Mouse (Mus musculus) forebrain, postnatal 0 days (tissue): ENCODE data around the gene Rab37. TPM values are rescaled to one million over a fixed set of nuclear protein-coding genes. Genes with fewer than 3 reads are reported as not detected.

Experiments used
- ATAC-seq: fragments of 200-750 bp; cut with Nextera tagmentation; 2 replicates; pipeline ENCODE4 v1.8.0; 2017; ENCODE audit warnings: mild to moderate bottlenecking, moderate library complexity
- DNase-seq: peaks from one replicate; pipeline ENCODE4 v3.0.0-alpha.2; 2015
- H3K27ac ChIP-seq: fragments of 300-500 bp; sonication (generic); 2 replicates; pipeline ENCODE4 v1.5.1; 2014; ENCODE audit warnings: low read depth, mild to moderate bottlenecking, antibody characterized with exemption, low read length, moderate library complexity, mixed read lengths
- H3K27me3 ChIP-seq: fragments of 300-500 bp; sonication (generic); 2 replicates; pipeline ENCODE4 v1.6.1; 2014; ENCODE audit warnings: mild to moderate bottlenecking, low read length, mixed read lengths; ENCODE audit not compliant: insufficient read depth
- H3K36me3 ChIP-seq: fragments of 300-500 bp; sonication (generic); 2 replicates; pipeline ENCODE4 v1.6.1; 2014; ENCODE audit warnings: mild to moderate bottlenecking, moderate library complexity; ENCODE audit not compliant: insufficient read depth
- H3K4me1 ChIP-seq: fragments of 300-500 bp; sonication (generic); 2 replicates; pipeline ENCODE4 v1.6.1; 2014; ENCODE audit warnings: antibody characterized with exemption; ENCODE audit not compliant: insufficient read depth
- H3K4me2 ChIP-seq: fragments of 300-500 bp; sonication (generic); 2 replicates; pipeline ENCODE4 v1.6.1; 2014; ENCODE audit warnings: low read depth, mild to moderate bottlenecking, moderate library complexity
- H3K4me3 ChIP-seq: fragments of 300-500 bp; sonication (generic); 2 replicates; pipeline ENCODE4 v1.5.1; 2014; ENCODE audit warnings: low read depth, low read length, mixed read lengths
- H3K9ac ChIP-seq: fragments of 300-500 bp; sonication (generic); 2 replicates; pipeline ENCODE4 v1.6.1; 2014; ENCODE audit warnings: mild to moderate bottlenecking
- H3K9me3 ChIP-seq: fragments of 300-500 bp; sonication (generic); 2 replicates; pipeline ENCODE4 v1.6.1; 2016; ENCODE audit warnings: low read length
- CTCF ChIP-seq: sonication (generic); IDR thresholded peaks from 2 replicates; pipeline ENCODE4 v1.5.1; 2016; ENCODE audit warnings: antibody characterized with exemption, control low read depth, low read depth
- WGBS: fragments of 180-500 bp; shearing (Covaris S2); extraction: QIAGEN DNeasy Blood & Tissue Kit; methylation state at CpG from one replicate; pipeline ENCODE4 v1.1.7; 2014; 5-methylcytosine and 5-hydroxymethylcytosine counted together
- polyA plus RNA-seq: library from polyadenylated mRNA; unstranded; fragments of >200 nt; fragmentation: Nextera tagmentation; extraction: Ambion mirVana; gene quantifications from 2 replicates; pipeline ENCODE4 v1.2.1, GENCODE M21; 2015
- total RNA-seq: library from RNA; depleted of rRNA; stranded (reverse); fragments of >200 nt; gene quantifications from 2 replicates; pipeline ENCODE4 v1.2.3, GENCODE M21; 2014; rRNA removed

Gene Rab37
- total RNA-seq (0.38 and 0.57 TPM in 2 replicates), polyA plus RNA-seq (0.82 and 0.84 TPM in 2 replicates)

DNA sequence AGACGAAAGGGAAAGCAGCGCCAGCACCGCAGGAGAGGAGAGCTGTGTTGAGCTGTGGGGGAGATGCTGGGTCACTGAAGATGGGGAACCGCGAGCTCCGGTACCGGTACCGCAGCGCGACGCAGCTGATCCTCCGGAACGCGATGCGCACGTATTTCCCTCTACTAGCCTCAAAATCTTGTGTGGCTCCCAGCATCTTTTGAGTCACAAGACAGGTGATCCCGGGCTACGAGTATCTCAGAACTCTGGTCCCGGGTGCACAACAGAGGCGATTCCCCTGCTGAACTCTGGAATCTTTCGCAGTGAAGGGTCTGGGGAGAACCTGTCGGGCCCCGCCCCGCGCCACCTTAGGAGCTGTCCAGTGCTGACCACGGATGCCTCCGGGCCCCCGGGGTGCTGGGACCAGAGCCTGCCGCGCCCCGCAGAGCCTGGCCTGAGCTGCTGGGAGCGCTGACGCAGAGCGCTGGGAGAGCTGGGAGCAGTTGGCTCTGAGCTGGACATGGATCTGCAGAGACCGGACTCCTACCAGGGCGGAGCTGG is at the start of gene Rab37:
Gene Rab37, plus strand, starts transcription at position 70 of the 540 bp plus-strand sequence.
- 0 out of 2 replicates have a peak within 1 kb of the TSS, but pooled peaks have one; percentile 18 for H3K9ac ChIP-seq
- DNase-seq, result no peak

DNA sequence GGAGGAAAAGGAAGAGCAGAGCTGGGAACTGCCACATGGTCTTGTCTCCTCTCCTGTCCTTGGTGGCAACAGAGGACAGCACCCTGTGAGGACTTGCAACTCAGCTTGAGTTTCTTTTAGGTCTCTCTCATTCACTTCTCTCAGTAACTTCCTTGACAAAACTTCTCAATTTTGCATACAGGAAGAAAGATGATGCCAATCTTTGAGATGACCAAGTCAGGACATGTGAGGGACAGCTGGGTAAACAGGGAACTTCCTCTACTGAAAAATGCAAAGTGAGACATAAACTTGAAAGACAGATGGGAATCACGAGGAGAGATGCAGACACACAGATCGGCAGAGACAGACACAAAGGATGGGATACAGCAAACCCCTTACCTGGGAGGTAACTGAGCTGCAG is 43.0 kb upstream of the Rab37 start, which contains the start of gene Cd300ld3:
Gene Cd300ld3, minus strand, starts transcription at position 151 of the 400 bp plus-strand sequence.
- no peak within 1 kb of the TSS for H3K4me3 ChIP-seq
- no peaks in the 10 kb centered on the region for H3K36me3 ChIP-seq
- no peak for DNase-seq
- no peak within 1 kb of the TSS for H3K9ac ChIP-seq
- H3K4me1 ChIP-seq, result no peaks in the 10 kb centered on the region
- H3K27me3 ChIP-seq, result 0 out of 2 replicates have a peak, but pooled peaks cover 3% of the 10 kb centered on the region
- ATAC-seq, result no peak
- no peak within 1 kb of the TSS for H3K4me2 ChIP-seq
- no peak for TF ChIP-seq CTCF
- H3K27ac ChIP-seq, result no peak within 1 kb of the TSS
- no peaks in the 10 kb centered on the region for H3K9me3 ChIP-seq
- 82% methylated on average over 2 of the region's 2 CpGs for whole genome bisulfite sequencing

More for the DNA sequence above, at the start of gene Rab37:
- TF ChIP-seq CTCF, result no peak
- peak within 1 kb of the TSS; percentile 22 for H3K4me3 ChIP-seq
- ATAC-seq, result no peak
- H3K27me3 ChIP-seq, result peaks cover 13% of the 10 kb centered on the region
- H3K36me3 ChIP-seq, result no peaks in the 10 kb centered on the region
- H3K9me3 ChIP-seq, result no peaks in the 10 kb centered on the region
- peaks cover 4% of the 10 kb centered on the region; the same call in 1 of the 2 replicates for H3K4me1 ChIP-seq
- no peak within 1 kb of the TSS for H3K27ac ChIP-seq
- peak within 1 kb of the TSS; percentile 47 for H3K4me2 ChIP-seq
- under 1% methylated on average over 36 of the region's 36 CpGs for WGBS

DNA sequence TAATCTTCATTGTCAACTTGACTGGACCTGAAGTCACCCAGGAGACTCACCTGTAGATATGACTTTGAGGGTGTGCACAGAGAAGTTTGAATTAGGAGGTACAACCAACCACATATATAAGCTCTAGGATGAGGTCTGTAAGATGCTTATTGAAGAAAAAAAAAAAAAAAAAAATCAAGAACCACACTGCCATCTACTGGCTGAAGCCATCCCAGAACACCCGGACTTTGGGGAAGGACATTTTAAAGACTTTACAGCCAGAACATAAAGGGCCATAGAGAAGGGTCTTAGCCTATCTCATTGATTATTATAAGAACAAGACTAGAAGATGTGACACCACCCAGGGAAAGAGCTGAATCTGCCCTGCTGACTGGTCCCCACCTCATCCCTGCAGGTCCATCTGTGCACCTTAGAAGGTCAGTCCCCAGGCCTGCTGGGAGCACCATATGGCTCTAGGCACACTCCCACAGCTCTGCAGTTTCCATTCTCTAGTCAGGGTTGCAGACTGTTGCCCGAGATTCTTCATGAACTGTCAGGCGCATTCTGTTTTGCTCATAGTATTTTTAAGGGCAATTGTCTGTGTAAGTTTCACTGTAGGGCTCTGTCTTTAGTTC is 41.8 kb upstream of the Rab37 start:
- TF ChIP-seq CTCF, result peak; percentile 43; the same call in 1 of the 2 replicates
- H3K9me3 ChIP-seq, result no peaks in the 10 kb centered on the region
- 0 out of 2 replicates have a peak, but pooled peaks cover 3% of the 10 kb centered on the region for H3K27me3 ChIP-seq
- DNase-seq, result no peak
- H3K4me2 ChIP-seq, result no peak overlapping the region
- H3K9ac ChIP-seq, result no peak overlapping the region
- no peaks in the 10 kb centered on the region for H3K36me3 ChIP-seq
- H3K27ac ChIP-seq, result no peak overlapping the region
- no peak for ATAC-seq
- H3K4me3 ChIP-seq, result no peak overlapping the region
- WGBS, result 50% methylated on average over 3 of the region's 3 CpGs
- no peaks in the 10 kb centered on the region for H3K4me1 ChIP-seq

DNA sequence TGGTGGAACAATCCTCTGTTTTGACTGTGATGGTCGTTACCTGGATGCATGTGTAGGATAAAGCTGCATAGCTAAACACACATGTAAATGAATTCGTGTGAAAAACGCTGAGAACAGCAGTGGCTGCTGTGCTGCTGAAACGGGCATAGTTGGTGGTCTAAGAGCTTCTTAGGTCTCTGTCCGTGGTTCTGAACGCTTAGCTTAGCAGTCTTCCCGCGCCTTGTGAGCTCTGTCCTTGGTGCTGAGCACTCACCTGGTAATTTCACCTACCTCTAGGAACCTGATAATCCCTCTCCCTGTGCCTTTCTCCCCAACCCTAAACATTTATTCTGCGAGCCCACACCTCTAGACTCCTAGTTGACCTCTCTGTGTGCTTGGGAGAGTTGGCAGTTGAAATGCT is 39.0 kb upstream of the Rab37 start:
- ATAC-seq, result no peak
- Histone ChIP-seq H3K4me2 (no peak overlapping the region), H3K27me3 (peaks cover 3% of the 10 kb centered on the region; the same call in 1 of the 2 replicates), H3K4me1 (no peaks in the 10 kb centered on the region), H3K4me3 (no peak overlapping the region), H3K9me3 (no peaks in the 10 kb centered on the region), H3K9ac (no peak overlapping the region), H3K36me3 (no peaks in the 10 kb centered on the region), H3K27ac (no peak overlapping the region)
- WGBS, result 6% methylated on average over 9 of the region's 9 CpGs
- TF ChIP-seq CTCF, result no peak
- no peak for DNase-seq

DNA sequence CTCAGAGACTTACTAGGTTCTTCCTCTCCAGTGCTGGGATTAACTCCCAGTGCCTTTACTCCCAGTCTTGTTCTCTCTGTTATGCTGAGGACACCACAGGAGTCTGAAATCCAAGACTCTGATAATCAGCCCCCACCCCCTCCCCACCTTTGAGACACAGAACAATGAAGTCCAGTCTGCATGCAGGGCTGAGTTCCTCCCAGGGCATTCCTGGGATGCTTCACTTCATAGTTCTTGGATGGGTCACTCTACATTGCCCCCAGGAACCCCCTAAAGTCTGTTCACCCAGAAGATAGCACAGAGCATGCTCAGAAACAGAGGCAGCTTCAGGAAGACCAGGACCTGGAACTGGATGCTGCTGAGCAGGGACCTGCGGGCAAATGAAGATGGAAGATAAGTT is 38.2 kb upstream of the Rab37 start:
- 100% methylated on average over 1 of the region's 1 CpGs for WGBS
- Histone ChIP-seq H3K9me3 (no peaks in the 10 kb centered on the region), H3K36me3 (no peaks in the 10 kb centered on the region), H3K4me3 (no peak overlapping the region), H3K4me2 (no peak overlapping the region), H3K27ac (no peak overlapping the region), H3K4me1 (no peaks in the 10 kb centered on the region), H3K9ac (no peak overlapping the region), H3K27me3 (peaks cover 3% of the 10 kb centered on the region; the same call in 1 of the 2 replicates)
- ATAC-seq, result no peak
- no peak for TF ChIP-seq CTCF
- DNase-seq, result no peak

DNA sequence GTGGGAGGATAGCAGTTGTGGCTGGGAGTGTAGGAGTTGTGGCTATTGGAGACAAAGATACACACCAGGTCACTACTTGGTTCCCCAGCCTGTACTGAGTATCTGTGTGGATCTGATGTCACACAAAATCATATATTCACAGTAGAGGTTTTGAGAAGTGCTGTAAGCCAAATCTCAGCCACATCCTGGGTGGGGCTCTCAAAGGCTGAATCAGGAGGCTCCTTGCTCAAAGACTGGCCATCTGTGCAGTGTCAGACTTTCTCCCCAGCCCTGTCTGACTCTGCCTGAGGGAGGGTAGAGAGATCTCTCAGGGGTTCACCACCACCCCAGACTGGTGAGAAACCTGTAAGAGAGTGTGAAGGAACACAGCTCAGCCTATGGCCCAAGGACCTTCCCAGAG is 36.7 kb upstream of the Rab37 start:
- Histone ChIP-seq H3K4me2 (no peak overlapping the region), H3K9ac (no peak overlapping the region), H3K27me3 (peaks cover 3% of the 10 kb centered on the region; the same call in 1 of the 2 replicates), H3K4me1 (no peaks in the 10 kb centered on the region), H3K27ac (no peak overlapping the region), H3K4me3 (no peak overlapping the region), H3K36me3 (no peaks in the 10 kb centered on the region), H3K9me3 (no peaks in the 10 kb centered on the region)
- no peak for TF ChIP-seq CTCF
- no peak for DNase-seq
- ATAC-seq, result no peak

DNA sequence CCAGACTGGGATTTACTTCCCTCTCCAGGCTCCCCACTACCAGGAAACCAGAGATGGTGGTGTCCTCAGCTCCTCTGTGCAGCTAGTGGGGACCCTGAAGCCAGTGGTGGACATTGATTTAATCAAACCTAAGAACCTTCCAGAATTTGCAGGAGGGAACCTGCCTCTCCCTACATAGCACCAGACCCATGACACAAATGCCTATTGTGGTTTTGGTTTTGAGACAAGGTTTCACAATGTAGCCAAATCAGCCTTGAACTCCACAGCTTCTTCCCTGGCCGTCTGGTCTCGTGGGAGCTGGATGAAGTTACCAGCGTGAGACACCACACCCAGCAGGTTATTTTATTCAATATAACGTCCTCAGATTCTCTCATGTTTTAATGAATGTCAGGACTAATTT is 32.5 kb upstream of the Rab37 start:
- no peaks in the 10 kb centered on the region for H3K4me1 ChIP-seq
- DNase-seq, result no peak
- no peaks in the 10 kb centered on the region; the same call in 1 of the 2 replicates for H3K27me3 ChIP-seq
- H3K9me3 ChIP-seq, result no peaks in the 10 kb centered on the region
- no peak overlapping the region for H3K27ac ChIP-seq
- H3K9ac ChIP-seq, result no peak overlapping the region
- WGBS, result 81% methylated on average over 4 of the region's 4 CpGs
- no peak overlapping the region for H3K4me3 ChIP-seq
- TF ChIP-seq CTCF, result no peak
- no peak overlapping the region for H3K4me2 ChIP-seq
- ATAC-seq, result no peak
- H3K36me3 ChIP-seq, result no peaks in the 10 kb centered on the region
